Mouse (Mus musculus) ES-Bruce4 (cell line): ENCODE measurements at regions not wholly inside any gene's neighbourhood (a gene's known extent, or its start where the extent isn't known, plus 50 kb on each side); places are given as distances from the start of the nearest gene placed in this dataset.

Source experiments
- CTCF ChIP-seq: IDR thresholded peaks from one replicate; pipeline ENCODE4 v1.8.1; 2011; ENCODE audit warnings: low read depth, low read length
- EP300 ChIP-seq: IDR thresholded peaks from 2 replicates; pipeline ENCODE4 v1.6.1; 2011; ENCODE audit warnings: low read depth, low read length; ENCODE audit not compliant: insufficient read depth
- POLR2A ChIP-seq: IDR thresholded peaks from one replicate; pipeline ENCODE4 v1.8.1; 2011; ENCODE audit warnings: low read length; ENCODE audit not compliant: insufficient read depth

DNA sequence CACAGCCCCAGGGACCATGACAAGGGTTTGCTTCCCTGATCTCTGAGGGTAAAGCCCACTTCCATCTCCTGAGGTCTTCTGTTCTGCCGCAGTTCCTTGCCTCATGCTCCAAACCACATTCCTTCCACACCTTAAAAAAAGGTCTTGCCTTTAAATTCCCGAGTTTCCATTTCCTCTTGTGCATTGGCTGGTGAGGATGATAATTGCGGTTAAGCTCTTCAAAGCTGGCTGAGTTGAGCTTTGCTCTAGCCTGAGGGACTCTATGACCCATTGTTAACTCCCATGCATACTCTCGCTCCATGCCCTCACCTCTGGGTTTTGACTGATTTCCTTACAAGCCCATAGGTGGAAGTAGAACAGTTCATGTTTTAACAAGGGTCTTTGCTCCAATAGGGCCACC, 112.9 kb downstream of the Gm10260 start:
- TF ChIP-seq POLR2A (no peak), CTCF (no peak), EP300 (no peak)
